Mouse (Mus musculus): ENCODE data around the gene Tjp1. TPM values are rescaled to one million over a fixed set of nuclear protein-coding genes. Genes with fewer than 3 reads are reported as not detected.

Tjp1 gene
- polyA plus RNA-seq, 1 experiment, result 75.2 TPM

DNA sequence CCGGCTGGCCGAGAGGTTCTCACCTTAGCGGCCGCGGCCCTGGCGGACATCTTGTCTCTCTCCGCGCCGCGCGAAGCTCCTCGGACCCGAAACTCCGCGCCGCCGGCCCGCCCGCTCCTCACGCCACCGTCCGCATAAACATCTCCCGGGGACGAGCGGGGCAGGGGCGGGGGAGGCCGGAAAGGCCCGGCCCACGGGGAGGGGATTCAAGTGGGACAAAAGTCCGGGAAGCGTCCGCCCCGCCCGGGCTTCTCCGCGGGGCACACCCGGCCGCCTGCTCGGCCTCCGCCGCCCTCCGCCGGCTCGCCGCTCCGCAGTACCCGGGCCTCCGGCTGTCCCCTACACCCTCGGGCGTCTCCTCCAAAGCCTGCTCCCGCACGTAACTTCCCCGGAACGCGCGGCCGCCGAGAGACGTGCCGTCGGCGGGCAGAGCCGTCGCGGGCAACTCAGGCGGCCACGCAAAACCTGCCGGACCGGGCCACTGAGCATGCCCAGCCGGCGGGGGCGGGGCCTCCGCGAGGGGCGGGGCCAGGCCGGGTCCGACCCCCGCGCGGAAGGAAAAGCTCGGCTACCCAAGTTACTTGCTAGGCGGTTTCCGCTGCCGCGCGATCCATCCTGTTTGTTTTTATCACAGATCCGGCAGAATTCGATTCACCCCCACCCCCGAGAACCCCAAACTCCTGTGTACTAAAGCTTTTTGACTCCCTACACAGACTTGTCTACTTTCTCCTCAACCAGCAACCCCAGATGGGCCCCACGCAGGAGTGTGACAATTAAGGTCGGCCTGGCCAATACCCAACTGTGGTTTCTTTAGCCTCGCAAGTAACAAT is 156.6 kb downstream of the Tjp1 start:
- peak overlapping the region; percentile 66 for H3K4me3 ChIP-seq (ENCODE audit: insufficient read depth, low read length)
- peak overlapping the region; percentile 69 for H3K27ac ChIP-seq (ENCODE audit: insufficient read depth, low read length)
- H3K4me1 ChIP-seq (ENCODE audit: control insufficient read depth, insufficient read depth, low read length), result peaks cover 9% of the 10 kb centered on the region
- TF ChIP-seq CTCF (IDR thresholded peaks at IDR 0.05; ENCODE audit: borderline replicate concordance, insufficient read depth, low read length), result no peak
- peak; percentile 86 for TF ChIP-seq POLR2A (IDR thresholded peaks at IDR 0.05; ENCODE audit: low read depth, low read length)

DNA sequence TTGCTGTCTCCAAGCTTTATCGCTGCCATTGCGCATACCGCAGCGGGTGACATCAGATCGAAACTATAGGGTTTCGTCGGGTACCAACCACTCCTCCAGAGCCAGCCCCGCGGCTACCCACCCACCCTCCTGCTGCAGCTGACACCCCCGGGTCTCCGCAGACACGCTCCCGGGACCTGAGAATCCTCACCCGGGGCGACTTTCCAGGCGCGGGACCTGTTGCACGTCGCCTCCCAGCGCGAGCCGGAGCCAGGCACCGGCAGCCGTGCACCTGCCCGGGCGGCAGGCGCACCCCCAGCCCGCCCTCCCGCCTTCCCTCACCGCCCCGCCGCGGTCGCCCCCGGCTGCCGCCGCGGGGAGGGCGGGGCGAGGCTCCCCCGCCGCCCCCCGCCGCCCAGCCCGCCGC is 157.2 kb downstream of the Tjp1 start:
- H3K27ac ChIP-seq (ENCODE audit: insufficient read depth, low read length), result no peak overlapping the region
- TF ChIP-seq POLR2A (IDR thresholded peaks at IDR 0.05; ENCODE audit: low read depth, low read length) (no peak), CTCF (IDR thresholded peaks at IDR 0.05; ENCODE audit: borderline replicate concordance, insufficient read depth, low read length) (no peak)
- peaks cover 9% of the 10 kb centered on the region for H3K4me1 ChIP-seq (ENCODE audit: control insufficient read depth, insufficient read depth, low read length)

DNA sequence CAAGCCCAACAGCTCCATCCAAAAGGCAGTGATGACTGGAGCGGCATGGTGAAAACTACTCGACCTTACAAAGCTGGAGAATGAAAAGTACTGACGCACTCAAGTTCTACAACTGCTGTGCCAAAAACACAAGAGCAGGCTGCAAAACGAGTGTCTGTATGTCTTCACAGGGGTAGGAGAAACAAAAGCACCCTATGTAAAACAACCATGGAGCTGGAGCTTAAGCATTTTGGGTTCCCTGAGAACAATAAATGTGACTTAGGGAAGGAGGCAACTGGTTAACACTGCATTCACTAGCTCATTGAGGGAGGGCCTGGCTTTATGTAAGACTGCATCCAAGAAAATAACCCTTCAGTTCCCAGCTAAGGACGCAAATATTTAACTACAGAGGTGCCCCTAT is 158.5 kb downstream of the Tjp1 start:
- TF ChIP-seq CTCF (IDR thresholded peaks at IDR 0.05; ENCODE audit: borderline replicate concordance, insufficient read depth, low read length) (no peak), POLR2A (IDR thresholded peaks at IDR 0.05; ENCODE audit: low read depth, low read length) (no peak)
- Histone ChIP-seq H3K4me1 (ENCODE audit: control insufficient read depth, insufficient read depth, low read length) (peaks cover 9% of the 10 kb centered on the region), H3K4me3 (ENCODE audit: insufficient read depth, low read length) (peak overlapping the region; percentile 45), H3K27ac (ENCODE audit: insufficient read depth, low read length) (no peak overlapping the region)

More for the DNA sequence above, 157.2 kb downstream of the Tjp1 start:
- peak overlapping the region; percentile 66 for H3K4me3 ChIP-seq (ENCODE audit: insufficient read depth, low read length)

DNA sequence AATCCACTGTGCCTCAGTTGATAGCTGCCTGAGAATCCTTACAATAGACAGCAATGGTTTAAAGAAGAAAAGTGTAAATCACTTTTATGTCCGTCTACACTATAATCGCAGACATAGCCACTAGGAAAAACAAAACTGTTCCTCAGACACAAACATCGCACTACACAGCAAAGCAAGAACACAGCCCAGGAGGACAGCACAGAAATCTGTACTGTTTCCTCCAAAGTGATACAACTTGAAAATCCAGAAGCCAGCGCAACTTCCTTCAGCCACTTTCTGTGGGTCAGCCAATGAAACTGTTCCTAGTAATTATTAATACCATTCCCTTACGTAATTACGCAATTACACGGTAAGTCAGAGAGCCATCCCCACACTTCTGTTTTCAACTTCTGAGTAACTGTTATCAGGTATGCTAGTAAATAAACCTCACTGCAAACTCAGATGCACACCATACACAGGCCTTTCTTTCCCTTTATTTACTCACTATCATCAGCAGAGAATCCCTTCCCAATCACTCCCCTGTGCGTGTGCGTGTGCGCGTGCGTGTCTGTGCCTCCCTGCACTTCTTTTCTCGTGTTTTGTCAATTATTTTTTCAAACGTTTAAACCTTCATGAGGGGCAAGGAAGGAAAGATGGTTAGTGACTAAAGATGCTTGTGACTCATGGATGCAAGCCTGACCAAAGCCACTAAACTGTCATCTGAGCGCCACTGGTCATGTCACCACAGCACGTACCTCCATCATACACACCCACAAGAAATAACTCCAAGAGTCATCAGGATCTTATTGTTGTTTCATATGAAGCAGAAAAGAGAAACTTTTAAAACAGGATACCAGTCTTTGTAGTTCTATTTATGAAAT is 160.0 kb downstream of the Tjp1 start:
- TF ChIP-seq POLR2A (IDR thresholded peaks at IDR 0.05; ENCODE audit: low read depth, low read length), result no peak
- no peak for TF ChIP-seq CTCF (IDR thresholded peaks at IDR 0.05; ENCODE audit: borderline replicate concordance, insufficient read depth, low read length)
- peaks cover 9% of the 10 kb centered on the region for H3K4me1 ChIP-seq (ENCODE audit: control insufficient read depth, insufficient read depth, low read length)
- H3K27ac ChIP-seq (ENCODE audit: insufficient read depth, low read length), result no peak overlapping the region
- H3K4me3 ChIP-seq (ENCODE audit: insufficient read depth, low read length), result no peak overlapping the region

DNA sequence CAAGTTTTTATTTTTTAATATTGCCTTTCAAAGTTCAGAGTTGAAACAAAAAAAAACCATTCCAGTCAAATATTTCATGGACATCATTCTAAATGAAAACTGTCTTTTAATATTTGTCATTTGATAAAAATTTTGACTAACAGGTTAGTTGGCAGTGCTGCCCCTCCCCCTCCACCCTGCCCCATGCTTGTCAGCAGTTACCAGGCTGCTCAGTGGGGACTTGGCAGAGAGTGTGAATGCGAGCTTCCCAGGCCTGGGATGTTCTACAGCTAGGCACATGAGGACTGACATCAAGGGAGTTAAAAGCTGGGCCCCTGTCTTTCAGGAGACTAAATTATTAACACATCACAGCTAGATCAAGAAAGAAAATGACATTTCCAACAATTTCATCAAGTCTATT is 161.4 kb downstream of the Tjp1 start:
- Histone ChIP-seq H3K4me1 (ENCODE audit: control insufficient read depth, insufficient read depth, low read length) (peaks cover 6% of the 10 kb centered on the region), H3K27ac (ENCODE audit: insufficient read depth, low read length) (no peak overlapping the region), H3K4me3 (ENCODE audit: insufficient read depth, low read length) (no peak overlapping the region)
- TF ChIP-seq CTCF (IDR thresholded peaks at IDR 0.05; ENCODE audit: borderline replicate concordance, insufficient read depth, low read length), result no peak
- no peak for TF ChIP-seq POLR2A (IDR thresholded peaks at IDR 0.05; ENCODE audit: low read depth, low read length)

DNA sequence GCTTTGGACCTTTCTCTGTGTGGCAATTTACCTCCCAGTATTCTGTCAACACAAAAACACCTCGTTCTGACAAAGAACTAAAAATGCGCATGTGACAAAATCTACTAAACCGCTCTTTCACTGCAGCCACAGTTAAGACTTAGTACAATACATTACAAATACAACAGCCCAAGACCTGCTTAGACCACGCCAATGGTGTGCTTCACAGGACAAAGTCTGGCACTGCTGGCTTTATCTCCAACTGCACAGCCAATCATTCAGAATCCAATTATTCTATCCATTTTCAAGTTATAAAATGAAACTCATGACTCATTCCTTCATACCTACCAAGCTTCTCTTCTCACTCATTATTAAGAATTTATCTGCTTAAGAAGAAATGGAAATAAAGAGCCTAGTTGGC is 162.0 kb downstream of the Tjp1 start:
- TF ChIP-seq POLR2A (IDR thresholded peaks at IDR 0.05; ENCODE audit: low read depth, low read length) (no peak), CTCF (IDR thresholded peaks at IDR 0.05; ENCODE audit: borderline replicate concordance, insufficient read depth, low read length) (no peak)
- H3K27ac ChIP-seq (ENCODE audit: insufficient read depth, low read length), result no peak overlapping the region
- peaks cover 6% of the 10 kb centered on the region for H3K4me1 ChIP-seq (ENCODE audit: control insufficient read depth, insufficient read depth, low read length)
- no peak overlapping the region for H3K4me3 ChIP-seq (ENCODE audit: insufficient read depth, low read length)

DNA sequence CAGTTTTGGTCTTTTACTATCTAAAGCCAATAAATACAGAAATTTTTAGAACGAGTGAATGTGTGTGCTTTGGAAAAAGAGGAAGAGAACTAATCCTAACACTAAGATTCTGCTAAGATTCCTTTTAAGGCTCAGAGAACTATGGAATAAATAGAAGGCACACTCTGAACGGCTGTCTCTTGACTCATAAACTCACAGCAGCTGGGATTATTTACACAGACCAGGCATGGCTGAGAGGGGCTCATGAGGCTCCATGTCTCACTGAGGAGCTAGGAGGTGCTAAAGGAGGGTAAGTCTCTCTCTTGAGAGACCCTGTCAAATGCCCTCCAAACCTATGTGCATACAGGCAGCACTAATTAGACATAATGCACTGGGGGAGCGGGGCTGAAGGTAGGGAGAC is 167.3 kb downstream of the Tjp1 start:
- Histone ChIP-seq H3K27ac (ENCODE audit: insufficient read depth, low read length) (peak overlapping the region; percentile 38; the same call in 1 of the 2 replicates), H3K4me3 (ENCODE audit: insufficient read depth, low read length) (no peak overlapping the region), H3K4me1 (ENCODE audit: control insufficient read depth, insufficient read depth, low read length) (peaks cover 6% of the 10 kb centered on the region)
- TF ChIP-seq POLR2A (IDR thresholded peaks at IDR 0.05; ENCODE audit: low read depth, low read length) (no peak), CTCF (IDR thresholded peaks at IDR 0.05; ENCODE audit: borderline replicate concordance, insufficient read depth, low read length) (no peak)

DNA sequence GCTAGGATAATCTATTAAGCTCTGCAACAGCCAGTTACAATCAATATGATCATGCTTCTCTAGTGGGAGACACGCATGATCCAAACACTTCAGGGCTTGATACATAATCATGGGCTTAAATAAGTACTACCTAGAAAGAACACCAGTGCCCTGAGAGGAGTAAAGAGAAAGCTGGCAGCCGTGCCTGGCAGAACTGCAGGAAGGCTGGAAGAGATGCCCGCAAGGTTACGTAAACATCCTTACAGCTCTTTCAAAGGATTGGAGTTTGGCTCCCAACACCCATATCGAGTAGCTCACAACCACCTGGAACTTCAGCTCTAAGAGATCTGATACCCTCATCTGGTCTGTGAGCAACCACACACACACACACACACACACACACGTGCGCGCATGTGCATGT is 167.8 kb downstream of the Tjp1 start:
- TF ChIP-seq POLR2A (IDR thresholded peaks at IDR 0.05; ENCODE audit: low read depth, low read length) (no peak), CTCF (IDR thresholded peaks at IDR 0.05; ENCODE audit: borderline replicate concordance, insufficient read depth, low read length) (no peak)
- Histone ChIP-seq H3K27ac (ENCODE audit: insufficient read depth, low read length) (no peak overlapping the region), H3K4me1 (ENCODE audit: control insufficient read depth, insufficient read depth, low read length) (peaks cover 6% of the 10 kb centered on the region), H3K4me3 (ENCODE audit: insufficient read depth, low read length) (no peak overlapping the region)

DNA sequence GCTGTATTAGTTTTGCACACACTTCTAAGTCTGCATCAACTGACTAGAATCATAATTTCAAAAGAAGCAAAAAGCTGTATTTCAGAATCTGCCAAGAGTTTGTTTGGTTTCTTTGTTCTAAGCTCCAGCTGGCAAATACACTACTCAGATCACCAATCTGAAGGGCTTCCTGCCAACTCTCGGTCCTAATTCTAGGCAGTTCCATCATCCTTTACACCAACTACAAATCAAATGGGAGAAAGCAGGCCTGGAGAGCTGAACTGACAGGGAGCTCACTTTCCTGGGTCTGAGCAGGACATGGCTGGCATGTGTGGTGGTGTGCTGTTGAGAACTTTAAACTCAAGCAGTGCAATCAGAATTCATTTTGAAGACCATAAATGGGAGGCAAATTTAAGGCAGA is 170.0 kb downstream of the Tjp1 start:
- no peak overlapping the region for H3K27ac ChIP-seq (ENCODE audit: insufficient read depth, low read length)
- peaks cover 6% of the 10 kb centered on the region for H3K4me1 ChIP-seq (ENCODE audit: control insufficient read depth, insufficient read depth, low read length)
- TF ChIP-seq POLR2A (IDR thresholded peaks at IDR 0.05; ENCODE audit: low read depth, low read length) (no peak), CTCF (IDR thresholded peaks at IDR 0.05; ENCODE audit: borderline replicate concordance, insufficient read depth, low read length) (no peak)
- H3K4me3 ChIP-seq (ENCODE audit: insufficient read depth, low read length), result no peak overlapping the region

DNA sequence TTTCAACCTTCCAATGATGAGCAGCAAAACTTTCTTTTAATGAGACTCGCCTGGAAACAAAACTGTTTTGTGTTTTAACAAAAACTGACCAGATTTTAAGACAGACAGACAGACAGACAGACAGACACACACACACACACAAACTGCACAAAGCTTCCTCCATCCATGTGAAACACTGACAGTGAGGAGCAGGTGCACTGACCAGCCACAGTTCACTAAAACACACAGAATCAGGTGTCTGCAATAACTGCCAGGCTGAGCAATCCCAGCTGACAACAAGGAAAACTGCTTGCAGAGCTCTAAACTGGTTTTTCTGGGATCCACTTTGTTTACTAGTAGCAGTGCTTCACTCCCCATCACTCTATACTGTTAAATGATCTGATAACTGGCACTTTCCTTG is 171.4 kb downstream of the Tjp1 start:
- Histone ChIP-seq H3K4me3 (ENCODE audit: insufficient read depth, low read length) (no peak overlapping the region), H3K4me1 (ENCODE audit: control insufficient read depth, insufficient read depth, low read length) (peaks cover 6% of the 10 kb centered on the region), H3K27ac (ENCODE audit: insufficient read depth, low read length) (no peak overlapping the region)
- no peak for TF ChIP-seq CTCF (IDR thresholded peaks at IDR 0.05; ENCODE audit: borderline replicate concordance, insufficient read depth, low read length)
- TF ChIP-seq POLR2A (IDR thresholded peaks at IDR 0.05; ENCODE audit: low read depth, low read length), result no peak

Measured in embryonic fibroblast, embryonic 13.5 days (primary cell).